Mouse (Mus musculus) CH12.LX (cell line): Measurements from ENCODE around the gene Cnot4. TPM values are rescaled to one million over a fixed set of nuclear protein-coding genes. Genes with fewer than 3 reads are reported as not detected.

Experiments used
- DNase-seq: peaks from one replicate; pipeline ENCODE4 v3.0.0-alpha.2; 2013; ENCODE audit errors: extremely low read depth
- H3K27ac ChIP-seq: 2 replicates; pipeline ENCODE4 v1.5.1; 2012; ENCODE audit warnings: low read depth, mild to moderate bottlenecking, control low read depth, moderate library complexity; ENCODE audit not compliant: insufficient read depth
- H3K27me3 ChIP-seq: replicated peaks from 2 replicates; pipeline ENCODE3; 2012; ENCODE audit warnings: inconsistent platforms
- H3K36me3 ChIP-seq, 2 experiments: replicated peaks in 1 of 2; 2 replicates each; pipeline versions ENCODE3 to v1.6.1; 2012; ENCODE audit warnings: inconsistent platforms in 1 of 2, low read length in 1 of 2, mild to moderate bottlenecking in 1 of 2, mixed read lengths in 1 of 2, moderate library complexity in 1 of 2; ENCODE audit not compliant: control insufficient read depth in 1 of 2, insufficient read depth in 1 of 2
- H3K4me1 ChIP-seq, 2 experiments: 2 replicates each; pipeline ENCODE4 v1.6.1; 2012; ENCODE audit warnings: inconsistent platforms in 1 of 2, moderate library complexity in 1 of 2; ENCODE audit not compliant: insufficient read depth in 2 of 2, control insufficient read depth in 1 of 2
- H3K4me2 ChIP-seq: 2 replicates; pipeline ENCODE4 v1.6.1; 2012; ENCODE audit warnings: low read depth, mild to moderate bottlenecking, control low read depth; ENCODE audit not compliant: poor library complexity, insufficient read depth, severe bottlenecking
- H3K4me3 ChIP-seq, 3 experiments: fragments of 150-350 bp in 1 of 3; sonication (generic) in 1 of 3; replicated peaks in 1 of 3; 2 replicates each; pipeline versions ENCODE3 to v1.5.1; 2011 to 2012; ENCODE audit warnings: low read depth in 2 of 3, low read length in 2 of 3, mild to moderate bottlenecking in 2 of 3, moderate library complexity in 2 of 3, control low read depth in 1 of 3, improper control_type of control experiment in 1 of 3, inconsistent platforms in 1 of 3, mixed read lengths in 1 of 3; ENCODE audit not compliant: poor library complexity in 1 of 3
- H3K79me2 ChIP-seq: replicated peaks from 2 replicates; pipeline ENCODE4 v1.6.1; 2012; ENCODE audit warnings: mild to moderate bottlenecking, moderate library complexity; ENCODE audit not compliant: control insufficient read depth, poor library complexity, insufficient read depth, severe bottlenecking; ENCODE audit errors: extremely low read depth
- H3K9ac ChIP-seq: 2 replicates; pipeline ENCODE4 v1.6.1; 2012; ENCODE audit warnings: low read depth, mild to moderate bottlenecking, control low read depth, moderate library complexity; ENCODE audit not compliant: insufficient read depth
- H3K9me3 ChIP-seq: replicated peaks from 2 replicates; pipeline ENCODE3; 2012; ENCODE audit warnings: low read length, inconsistent platforms, mixed read lengths
- BHLHE40 ChIP-seq: IDR thresholded peaks from 2 replicates; pipeline ENCODE4 v1.6.1; 2011; ENCODE audit warnings: mild to moderate bottlenecking, low read depth, low read length, improper control_type of control experiment
- CHD2 ChIP-seq: IDR thresholded peaks from 2 replicates; pipeline ENCODE4 v1.6.1; 2011; ENCODE audit warnings: low read length, improper control_type of control experiment
- CTCF ChIP-seq, 2 experiments: IDR thresholded peaks in 1 of 2; conservative IDR thresholded peaks in 1 of 2; 2 replicates each; pipeline ENCODE4 v1.5.1; 2011 to 2012; ENCODE audit warnings: low read depth in 2 of 2, low read length in 2 of 2, improper control_type of control experiment in 1 of 2, inconsistent platforms in 1 of 2, mild to moderate bottlenecking in 1 of 2, moderate library complexity in 1 of 2
- E2F4 ChIP-seq: IDR thresholded peaks from 2 replicates; pipeline ENCODE4 v1.6.1; 2011; ENCODE audit warnings: low read depth, low read length, improper control_type of control experiment; ENCODE audit not compliant: insufficient replicate concordance
- GABPA ChIP-seq: IDR thresholded peaks from 2 replicates; pipeline ENCODE4 v1.6.1; 2012; ENCODE audit warnings: low read depth, low read length, improper control_type of control experiment, inconsistent platforms; ENCODE audit not compliant: insufficient replicate concordance
- MAFK ChIP-seq: IDR thresholded peaks from 2 replicates; pipeline ENCODE4 v1.6.1; 2011; ENCODE audit warnings: low read length, improper control_type of control experiment; ENCODE audit not compliant: insufficient replicate concordance
- MAX ChIP-seq: IDR thresholded peaks from 2 replicates; pipeline ENCODE4 v1.6.1; 2011; ENCODE audit warnings: low read length, improper control_type of control experiment
- MXI1 ChIP-seq: IDR thresholded peaks from 2 replicates; pipeline ENCODE4 v1.6.1; 2011; ENCODE audit warnings: mild to moderate bottlenecking, low read depth, low read length, improper control_type of control experiment
- NELFE ChIP-seq: IDR thresholded peaks from 2 replicates; pipeline ENCODE4 v1.6.1; 2011; ENCODE audit warnings: low read depth, low read length, improper control_type of control experiment
- POLR2A ChIP-seq: IDR thresholded peaks from 2 replicates; pipeline ENCODE4 v1.6.1; 2011; ENCODE audit warnings: low read depth, mild to moderate bottlenecking, improper control_type of control experiment, low read length
- RCOR1 ChIP-seq: conservative IDR thresholded peaks from 2 replicates; pipeline ENCODE4 v1.6.1; 2012; ENCODE audit warnings: low read depth, mild to moderate bottlenecking, inconsistent platforms, low read length, improper control_type of control experiment
- TBP ChIP-seq: conservative IDR thresholded peaks from 2 replicates; pipeline ENCODE4 v1.6.1; 2011; ENCODE audit warnings: low read depth, low read length, improper control_type of control experiment
- USF1 ChIP-seq: IDR thresholded peaks from 2 replicates; pipeline ENCODE4 v1.6.1; 2014; ENCODE audit warnings: low read depth, mild to moderate bottlenecking, inconsistent platforms, low read length, improper control_type of control experiment
- USF2 ChIP-seq: conservative IDR thresholded peaks from 2 replicates; pipeline ENCODE4 v1.6.1; 2011; ENCODE audit warnings: low read depth, low read length, improper control_type of control experiment
- ZMIZ1 ChIP-seq: IDR thresholded peaks from 2 replicates; pipeline ENCODE4 v1.6.1; 2012; ENCODE audit warnings: low read depth, mild to moderate bottlenecking, inconsistent platforms, low read length, improper control_type of control experiment
- dilution Hi-C: fragments of 300-500 bp; cut with MboI; formaldehyde crosslinking; loops from 2 replicates; pipeline ENCODE4 v1.14.3; 2020; ENCODE audit warnings: low sequenced_read_pairs; ENCODE audit not compliant: extremely low pct_unique_long_range_greater_than_20kb, extremely low pct_ligation_motif_present
- in situ Hi-C: fragments of 300-500 bp; cut with MboI; formaldehyde crosslinking; loops from 3 replicates; pipeline ENCODE4 v1.14.3; 2019; ENCODE audit warnings: low sequenced_read_pairs, low pct_ligation_motif_present, low pct_unique_long_range_greater_than_20kb, mixed read lengths
- polyA plus RNA-seq: library from polyadenylated mRNA; unstranded; fragments of >175 nt; gene quantifications from 2 replicates; pipeline ENCODE4 v1.2.1, GENCODE M21; 2012; ENCODE audit warnings: low read depth; ENCODE audit not compliant: insufficient read length
- total RNA-seq, 2 experiments: library from RNA; depleted of rRNA; stranded (reverse); fragments of 300-350 nt in 1 of 2; fragments of >200 nt in 1 of 2; gene quantifications; 2 replicates each; pipeline ENCODE4 v1.2.3; 2012 to 2014

Gene Cnot4
- total and polyA plus RNA-seq, 3 experiments = 6.0 to 25.1 (median 8.7) TPM

GRCm38 (mm10) chr6:34994692-34995091 lies 138.8 kb downstream of the Cnot4 start:
- TF ChIP-seq MXI1 = peak; percentile 94
- 0 out of 2 replicates have a peak, but pooled peaks have one; percentile 3 for TF ChIP-seq NELFE
- TF ChIP-seq POLR2A = no peak
- TF ChIP-seq MAX = peak; percentile 84
- no peaks in the 10 kb centered on the region for H3K79me2 ChIP-seq
- H3K4me1 ChIP-seq = peaks cover 7 to 28% of the 10 kb centered on the region in 2 experiments; a peak in 3 of 4 replicates
- no peaks in the 10 kb centered on the region for H3K27me3 ChIP-seq
- peak; percentile 16 for DNase-seq
- dilution Hi-C loops = no loop called here
- peak overlapping the region; percentile 32 to 57 (median 34) for H3K4me3 ChIP-seq
- H3K9ac ChIP-seq = 0 out of 2 replicates have a peak overlapping the region, but pooled peaks have one; percentile 31
- in situ Hi-C loops = loop anchor here (5.0 kb wide), 1 partner anchor 57 kb away; no protein-coding TSS in a partner anchor
- no peak overlapping the region for H3K27ac ChIP-seq
- no peaks in the 10 kb centered on the region for H3K9me3 ChIP-seq
- H3K36me3 ChIP-seq = no peaks in the 10 kb centered on the region
- H3K4me2 ChIP-seq = peak overlapping the region; percentile 64

DNA sequence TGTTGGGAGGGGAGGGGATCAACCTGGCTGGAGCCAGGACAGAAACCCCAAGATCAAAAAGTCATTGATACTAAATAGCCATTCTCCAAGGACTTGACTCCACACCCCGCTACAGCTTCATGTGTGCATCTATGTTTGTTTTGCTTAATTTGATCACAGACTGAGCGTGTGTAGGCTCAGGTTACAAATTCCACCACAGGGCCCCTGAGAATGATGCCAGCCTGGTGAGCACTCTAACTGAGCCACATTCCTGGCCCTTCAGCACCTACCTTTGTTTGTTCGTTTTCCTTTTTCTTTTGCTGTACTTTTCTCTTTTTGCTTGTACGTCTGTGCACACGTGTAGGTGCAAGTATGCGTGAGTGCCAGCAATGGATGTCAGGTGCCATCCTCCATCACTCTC lies 144.3 kb downstream of the Cnot4 start:
- dilution Hi-C loops (no loop called here), in situ Hi-C loops (no loop called here)
- no peak overlapping the region for H3K27ac ChIP-seq
- no peaks in the 10 kb centered on the region for H3K27me3 ChIP-seq
- peaks cover under 1 to 12% of the 10 kb centered on the region in 2 experiments; a peak in 2 of 4 replicates for H3K4me1 ChIP-seq
- no peaks in the 10 kb centered on the region for H3K79me2 ChIP-seq
- no peaks in the 10 kb centered on the region for H3K9me3 ChIP-seq
- no peak overlapping the region for H3K4me3 ChIP-seq
- no peaks in the 10 kb centered on the region for H3K36me3 ChIP-seq
- no peak overlapping the region for H3K4me2 ChIP-seq
- TF ChIP-seq E2F4 (no peak), CHD2 (no peak), TBP (no peak), USF2 (no peak), RCOR1 (no peak), CTCF (conservative IDR thresholded peaks at IDR 0.05 in 1 of 2, IDR thresholded peaks at IDR 0.05 in 1 of 2; ENCODE audit: low read depth in 2 of 2, low read length in 2 of 2) (no peak), ZMIZ1 (no peak), POLR2A (no peak), GABPA (no peak), MAFK (no peak), BHLHE40 (no peak), USF1 (no peak)
- H3K9ac ChIP-seq = no peak overlapping the region
- no peak for DNase-seq
